Mouse (Mus musculus) cortical plate, adult 2 months (tissue): ENCODE measurements around the gene Tbx2.

ENCODE experiments used
- CTCF ChIP-seq: fragments of 200-500 bp; IDR thresholded peaks from 2 replicates; pipeline ENCODE4 v1.5.1; 2011; ENCODE audit warnings: mild to moderate bottlenecking, control low read depth, low read length; ENCODE audit not compliant: insufficient read depth; ENCODE audit errors: extremely low read depth
- POLR2A ChIP-seq: fragments of 200-500 bp; IDR thresholded peaks from 2 replicates; pipeline ENCODE4 v1.6.1; 2011; ENCODE audit warnings: mild to moderate bottlenecking, low read length, control low read depth; ENCODE audit not compliant: insufficient read depth; ENCODE audit errors: extremely low read depth

- TF ChIP-seq CTCF: no peak
- no peak for TF ChIP-seq POLR2A
Observed at GRCm38 (mm10) chr11:85818401-85818800, 13.9 kb upstream of the Tbx2 start.
